Mouse (Mus musculus): ENCODE measurements around the gene Purb.
"Not testable (repeated sequence)": the region's sequence is repeated elsewhere in the genome, so short reads cannot be mapped to it uniquely, and the experiment has no call there.

The Purb gene

DNA sequence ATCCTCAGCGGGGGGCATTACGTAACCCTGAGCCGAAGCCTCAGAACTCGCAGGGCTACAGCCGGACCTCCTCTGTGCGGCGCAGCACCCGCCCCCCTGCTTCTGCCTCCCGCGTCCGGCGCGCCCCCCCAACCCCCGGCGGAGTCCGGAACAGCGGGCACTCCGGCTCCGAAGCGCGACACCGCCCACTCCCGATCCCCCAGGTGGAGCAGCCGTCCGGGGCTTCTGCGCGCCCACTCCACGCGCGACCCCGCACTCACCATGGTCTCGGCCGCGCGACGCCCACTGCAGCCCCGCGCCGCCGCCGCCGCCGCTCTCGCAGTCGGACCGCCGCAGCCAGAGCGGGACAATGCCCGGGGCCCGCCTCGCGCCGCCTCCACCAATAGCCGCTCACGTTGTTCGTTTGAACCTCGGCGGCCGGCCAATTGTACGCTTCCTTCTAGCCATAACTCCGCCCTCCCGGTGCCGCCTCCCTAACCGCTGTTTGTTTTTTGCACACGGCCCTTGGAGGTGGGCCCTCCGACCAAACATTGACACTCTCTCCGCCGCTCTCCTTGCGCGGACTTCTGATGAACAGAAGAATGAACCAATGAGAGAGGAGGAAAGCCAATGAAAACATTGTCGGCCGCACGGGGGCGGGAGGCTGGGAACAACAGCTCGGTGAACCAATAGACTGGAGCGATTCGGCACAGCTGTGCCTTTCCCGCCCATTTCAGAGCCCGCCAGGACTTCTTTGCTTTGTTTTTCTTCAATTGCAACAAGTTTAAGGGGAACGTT, 31.5 kb downstream of the Purb start, which contains the start of gene H2afv:
H2afv (minus strand) TSS at position 367 of the 777 bp plus-strand sequence.
- peak; percentile 99 for DNase-seq (ENCODE audit: low spot score)

DNA sequence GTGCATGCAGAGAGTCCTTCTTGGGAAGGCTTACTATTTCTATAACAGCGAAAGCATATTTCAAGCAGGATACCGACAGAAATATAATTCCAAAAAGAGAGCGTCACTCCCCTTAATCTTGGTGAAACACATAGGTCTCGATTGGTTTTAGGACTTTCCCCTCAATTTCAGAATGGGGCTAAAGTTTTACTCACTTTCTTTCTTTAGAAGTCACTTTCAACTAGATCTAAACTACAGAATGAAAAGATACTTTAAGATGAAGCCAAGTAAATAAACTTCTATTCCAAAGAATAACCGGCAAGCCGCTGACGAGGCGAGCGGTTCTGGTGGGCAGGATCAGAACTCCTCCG, 32.0 kb downstream of the Purb start:
- no peak for DNase-seq (ENCODE audit: low spot score)

DNA sequence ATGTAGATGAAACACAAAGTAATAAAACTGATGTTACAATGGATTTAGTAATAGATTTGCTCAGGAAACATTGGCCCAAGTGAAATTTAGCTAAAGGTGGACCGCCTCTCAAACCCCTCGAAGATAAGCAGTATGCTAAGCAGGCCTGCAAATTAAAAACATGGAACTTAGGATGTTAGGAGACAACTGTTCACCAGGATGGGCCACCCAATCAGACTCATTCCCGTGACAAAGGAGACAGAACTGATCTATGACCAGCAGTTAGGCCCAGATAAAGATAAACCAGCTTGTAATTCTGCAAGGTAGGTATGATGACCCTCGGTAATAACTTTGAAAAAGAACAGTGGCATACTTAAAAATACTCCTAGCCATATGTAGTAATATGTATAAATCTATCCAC, 32.6 kb downstream of the Purb start:
- no peak for DNase-seq (ENCODE audit: low spot score)

DNA sequence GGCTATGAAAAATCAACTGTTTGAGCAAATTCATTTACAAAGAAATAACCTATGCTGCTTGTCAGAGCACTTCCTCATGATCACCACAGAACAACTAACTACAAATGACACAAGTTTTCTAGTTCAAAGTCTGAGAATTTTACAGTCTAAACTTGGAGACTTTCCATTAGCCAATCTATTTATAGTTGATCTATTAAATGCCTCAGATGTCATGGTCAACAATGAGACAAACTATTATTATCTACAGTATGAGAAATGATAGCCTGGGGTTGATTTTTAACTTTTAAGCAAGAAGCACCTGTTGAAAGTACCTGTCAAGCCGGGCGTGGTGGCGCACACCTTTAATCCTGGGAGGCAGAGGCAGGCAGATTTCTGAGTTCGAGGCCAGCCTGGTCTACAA, 33.2 kb downstream of the Purb start:
- no peak for DNase-seq (ENCODE audit: low spot score)

DNA sequence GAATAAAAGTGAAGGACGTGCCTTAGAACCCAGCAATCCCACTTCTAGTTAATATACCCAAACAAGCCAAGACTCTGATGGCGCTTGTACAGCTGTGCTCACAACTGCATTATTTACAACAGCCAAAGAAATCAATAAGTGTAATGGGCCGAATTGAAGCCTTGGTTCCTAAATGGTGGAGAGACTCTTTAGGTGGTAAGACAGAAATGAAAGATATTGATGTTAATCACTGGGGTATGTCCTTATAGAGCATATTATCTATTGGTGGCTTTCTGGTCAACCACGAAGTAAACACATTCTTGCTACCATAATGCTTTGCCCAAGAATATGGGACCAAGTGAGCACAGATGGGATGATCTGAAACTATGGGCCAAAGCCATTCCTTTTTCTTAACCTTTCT, 35.5 kb downstream of the Purb start:
- no peak for DNase-seq (ENCODE audit: low spot score)

DNA sequence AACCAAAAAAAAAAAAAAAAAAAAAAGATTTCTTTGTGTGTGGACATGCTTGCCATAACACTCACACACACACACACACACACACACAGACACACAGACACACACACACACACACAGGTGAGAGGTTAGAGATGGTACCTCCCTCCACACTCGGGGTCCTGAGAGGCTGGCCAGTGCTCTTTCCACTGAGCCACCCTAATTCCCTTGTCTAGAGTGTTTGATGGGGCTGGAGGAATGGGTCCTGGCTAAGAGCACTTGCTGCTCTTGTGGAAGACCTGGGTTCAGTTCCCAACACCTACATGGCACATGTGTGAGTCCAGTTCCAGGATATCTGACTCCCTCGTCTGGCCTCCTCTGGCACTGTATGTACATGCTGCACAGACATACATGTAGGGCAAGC, 38.0 kb downstream of the Purb start:
- no peak for DNase-seq (ENCODE audit: low spot score)

DNA sequence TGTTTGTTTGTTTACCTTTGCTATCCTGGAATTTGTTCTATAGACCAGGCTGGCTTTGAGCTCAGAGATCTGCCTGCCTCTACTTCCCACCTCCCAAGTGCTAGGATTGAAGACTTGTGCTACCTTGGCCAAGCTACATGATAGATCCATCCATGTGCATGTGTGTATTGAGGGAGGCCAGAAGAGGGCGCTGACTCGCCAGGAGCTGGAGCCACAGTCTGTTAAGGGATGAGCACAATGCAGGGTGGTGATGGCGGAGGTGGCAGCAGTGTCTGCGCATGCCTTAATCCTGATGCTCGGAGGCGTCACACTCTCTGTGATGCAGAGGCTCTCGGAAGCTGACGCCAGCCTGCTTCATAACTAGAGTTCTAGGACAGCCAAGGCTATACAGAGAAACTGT, 39.3 kb downstream of the Purb start:
- DNase-seq (ENCODE audit: low spot score), result no peak

DNA sequence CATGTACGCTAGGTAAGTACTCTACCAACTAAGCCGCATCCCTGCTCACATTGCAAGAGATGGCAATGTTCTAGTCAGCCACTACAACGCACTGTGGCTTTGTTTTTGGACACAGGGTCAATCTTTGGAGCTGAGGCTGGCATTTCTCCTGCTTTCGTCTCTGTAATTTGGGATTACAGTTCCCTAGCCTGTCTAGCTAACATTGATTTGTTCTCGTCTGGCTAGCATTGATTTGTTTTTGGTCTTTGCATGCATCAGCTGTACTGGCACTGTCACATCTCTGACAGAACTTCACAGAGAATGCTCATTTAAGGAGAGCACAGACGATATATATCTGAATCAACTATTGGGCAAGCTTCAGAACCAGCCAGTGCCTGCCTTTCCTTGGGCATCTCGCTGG, 45.5 kb downstream of the Purb start:
- no peak for DNase-seq (ENCODE audit: low spot score)

DNA sequence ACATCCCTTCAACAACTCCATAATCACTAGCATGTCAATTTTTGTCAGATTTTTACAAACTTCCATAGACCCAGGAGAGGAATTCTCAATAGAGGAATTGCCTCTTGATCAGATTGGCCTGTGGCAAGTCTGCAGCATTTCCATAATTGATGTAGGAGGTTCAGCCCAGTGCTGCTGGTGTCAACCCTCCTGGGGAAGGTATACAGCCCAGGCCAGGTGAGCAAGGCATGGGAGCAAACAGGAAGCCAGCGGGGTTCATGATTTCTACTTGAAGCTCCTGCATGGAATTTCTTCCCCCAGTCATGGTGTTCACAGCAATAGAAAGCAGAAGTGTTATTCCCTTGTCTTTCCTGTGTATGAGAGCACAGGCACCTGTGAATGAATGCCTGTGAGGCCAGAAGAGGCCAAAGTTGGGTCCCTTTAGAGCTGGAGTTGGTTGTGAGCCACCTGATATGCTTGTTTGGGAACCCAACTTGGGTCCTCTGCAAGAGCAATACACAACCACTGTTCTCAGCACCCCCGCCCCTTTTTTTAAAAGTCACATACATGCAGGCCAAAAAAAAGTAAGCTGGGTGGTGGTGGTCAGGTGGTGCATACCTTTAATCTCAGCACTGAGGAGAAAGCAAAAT, 54.9 kb downstream of the Purb start:
- no peak for DNase-seq (ENCODE audit: low spot score)

DNA sequence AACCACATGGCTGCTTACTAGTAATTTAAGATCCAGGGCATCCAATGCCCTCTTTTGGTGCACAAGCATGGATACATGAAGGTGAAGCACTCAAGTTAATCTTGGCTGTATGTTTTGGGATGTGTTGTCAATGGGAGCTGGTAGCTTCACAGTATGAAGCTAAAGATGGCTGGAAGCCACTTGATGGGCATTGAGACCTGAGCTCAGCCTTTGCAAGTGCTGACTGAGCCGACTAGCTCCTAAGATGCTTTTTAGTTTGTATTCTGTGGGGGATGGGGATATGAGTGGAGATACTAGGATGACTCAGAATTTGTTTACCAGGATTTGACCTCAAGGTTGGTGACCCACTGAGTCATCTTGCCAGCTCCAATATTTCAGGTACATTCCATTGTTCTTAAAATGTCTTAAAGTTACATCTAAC, 55.4 kb downstream of the Purb start:
- no peak for DNase-seq (ENCODE audit: low spot score)

DNA sequence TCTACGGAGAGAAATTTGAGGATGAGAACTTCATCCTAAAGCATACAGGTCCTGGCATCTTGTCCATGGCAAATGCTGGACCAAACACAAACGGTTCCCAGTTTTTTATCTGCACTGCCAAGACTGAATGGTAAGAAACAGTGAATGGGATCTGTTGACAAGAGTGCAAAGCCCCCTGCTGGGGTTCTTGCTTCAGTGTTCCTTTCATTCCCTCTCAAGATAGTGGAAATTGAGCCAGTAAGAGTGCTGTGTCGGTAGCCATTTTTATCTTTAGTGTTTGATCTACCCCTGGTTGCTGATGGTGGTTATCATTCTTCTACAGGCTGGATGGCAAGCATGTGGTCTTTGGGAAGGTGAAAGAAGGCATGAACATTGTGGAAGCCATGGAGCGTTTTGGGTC, 56.6 kb downstream of the Purb start:
- not testable (repeated sequence) for DNase-seq (ENCODE audit: low spot score)

DNA sequence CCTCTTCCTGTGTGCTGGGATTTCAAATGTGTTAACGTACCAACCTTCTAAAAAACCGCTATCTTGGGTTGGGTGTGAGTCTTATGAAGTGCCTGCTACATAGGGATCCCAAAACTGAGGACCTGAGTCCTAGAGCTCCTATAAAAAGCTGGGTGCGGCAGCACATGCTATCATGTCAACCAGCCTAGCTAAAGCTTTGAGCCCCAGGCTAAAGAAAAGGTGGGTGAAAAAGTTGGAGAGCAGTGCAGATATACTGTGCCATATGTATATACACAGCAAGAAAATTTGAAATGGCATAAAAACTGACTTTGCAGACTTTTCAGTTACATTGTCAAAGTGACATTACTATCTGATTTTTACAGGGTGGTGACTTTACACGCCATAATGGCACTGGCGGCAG, 57.0 kb downstream of the Purb start:
- no peak for DNase-seq (ENCODE audit: low spot score)
